Comparison of ENCODE assay signal across 8 mouse cellular contexts in genomic region chr9:108689106-108689505, GRCm38 (mm10). TPM values are rescaled to one million over a fixed set of nuclear protein-coding genes. Genes with fewer than 3 reads are reported as not detected.
DNase-seq lines count a peak whose midpoint lies in the region; ATAC-seq and TF ChIP-seq lines count a peak whose summit lies in the region.

TSS of gene Prkar2a (plus strand) at chr9:108689314.

- no peak within 1 kb of the TSS for H3K27ac ChIP-seq in intestine, postnatal 0 days (ENCODE audit: low read depth, low read length)
- peak within 1 kb of the TSS; percentile 71 for H3K27ac ChIP-seq in midbrain, embryonic 12.5 days (replicated peaks)

- no peak for TF ChIP-seq POLR2A in brain, embryonic 14.5 days (IDR thresholded peaks at IDR 0.05; ENCODE audit: borderline replicate concordance, extremely low read depth, insufficient read depth, insufficient read length, poor library complexity, severe bottlenecking)

- H3K27me3 ChIP-seq in intestine, postnatal 0 days (replicated peaks; ENCODE audit: control insufficient read depth, insufficient read depth, low read length): no peaks in the 10 kb centered on the region
- peaks cover 17% of the 10 kb centered on the region for H3K27me3 ChIP-seq in midbrain, embryonic 12.5 days

- H3K4me2 ChIP-seq in intestine, postnatal 0 days (replicated peaks; ENCODE audit: low read depth): no peak within 1 kb of the TSS
- H3K4me2 ChIP-seq in midbrain, embryonic 12.5 days (replicated peaks): peak within 1 kb of the TSS; percentile 9; the same call in 1 of the 2 replicates

- no peak within 1 kb of the TSS for H3K4me3 ChIP-seq in intestine, postnatal 0 days (ENCODE audit: low read depth, low read length)
- no peak within 1 kb of the TSS for H3K4me3 ChIP-seq in midbrain, embryonic 12.5 days

- TF ChIP-seq CTCF in brain, embryonic 14.5 days (IDR thresholded peaks at IDR 0.05; ENCODE audit: borderline replicate concordance, extremely low read depth, insufficient read depth, insufficient read length): no peak
- TF ChIP-seq CTCF in intestine, postnatal 0 days (IDR thresholded peaks at IDR 0.05; ENCODE audit: low read depth): no peak

- peaks cover 5% of the 10 kb centered on the region; the same call in 1 of the 2 replicates for H3K36me3 ChIP-seq in intestine, postnatal 0 days (ENCODE audit: control insufficient read depth, insufficient read depth)
- no peaks in the 10 kb centered on the region for H3K36me3 ChIP-seq in midbrain, embryonic 12.5 days

- H3K4me1 ChIP-seq in intestine, postnatal 0 days (replicated peaks; ENCODE audit: control insufficient read depth, insufficient read depth, low read length): peaks cover 14% of the 10 kb centered on the region
- H3K4me1 ChIP-seq in midbrain, embryonic 12.5 days: peaks cover 49% of the 10 kb centered on the region

- 89% methylated on average over 1 of the region's 1 CpGs for WGBS in intestine, postnatal 0 days
- WGBS in midbrain, embryonic 12.5 days: 13% methylated on average over 1 of the region's 1 CpGs

- no peaks in the 10 kb centered on the region for H3K9me3 ChIP-seq in intestine, postnatal 0 days (ENCODE audit: control insufficient read depth)
- no peaks in the 10 kb centered on the region for H3K9me3 ChIP-seq in midbrain, embryonic 12.5 days

- peak; percentile 71 for DNase-seq in heart, adult 11 months
- DNase-seq in heart, adult 9 months (ENCODE audit: low spot score in 2 of 2): no peak
- peak; percentile 88 for DNase-seq in brain, embryonic 14.5 days (ENCODE audit: low read depth)
- DNase-seq in gastrocnemius, postnatal 4 days (ENCODE audit: low spot score in 2 of 2): no peak
- no peak for DNase-seq in cerebellum, adult 11 months
- no peak for DNase-seq in spleen, postnatal 14 days (ENCODE audit: low spot score in 2 of 2)

- H3K9ac ChIP-seq in intestine, postnatal 0 days (ENCODE audit: low read depth, low read length): no peak within 1 kb of the TSS
- H3K9ac ChIP-seq in midbrain, embryonic 12.5 days (replicated peaks): no peak within 1 kb of the TSS

- ATAC-seq in intestine, postnatal 0 days: no peak
- no peak for ATAC-seq in midbrain, embryonic 12.5 days (ENCODE audit: low FRiP score, low read depth)

RNA-seq across cellular contexts. Expression of gene Prkar2a, which starts in this region (rescaled TPM):
- 33.8 and 52.8 TPM in 2 replicates for polyA plus RNA-seq in brain, embryonic 14.5 days (2012; rRNA removed)
- 100 to 1,000 TPM; 103 to 104 TPM for total RNA-seq in gastrocnemius, postnatal 4 days (2021)
- 28.3 and 31.8 TPM in 2 replicates for polyA plus RNA-seq in intestine, postnatal 0 days (2015; fragmentation: Nextera tagmentation; extraction: Ambion mirVana)
- 57.1 and 67.6 TPM in 2 replicates for polyA plus RNA-seq in midbrain, embryonic 12.5 days (2016; fragmentation: Nextera tagmentation; extraction: Ambion mirVana)

Comparison
In these comparisons a context has a peak if more than half of its experiments do, and no peak if none do; other contexts are left out.
1. DNase-seq: peak in heart, adult 11 months (single experiment) and brain, embryonic 14.5 days (single experiment); none in heart, adult 9 months (0 of 2), gastrocnemius, postnatal 4 days (0 of 2), cerebellum, adult 11 months (single experiment) and spleen, postnatal 14 days (0 of 2).